ENCODE assay signal across 8 mouse cellular contexts in genomic region chr15:79892213-79892541, GRCm38 (mm10). TPM values are rescaled to one million over a fixed set of nuclear protein-coding genes. Genes with fewer than 3 reads are reported as not detected.
DNase-seq lines count a peak whose midpoint lies in the region; ATAC-seq and TF ChIP-seq lines count a peak whose summit lies in the region.

No protein-coding gene starts in this region.

- no peaks in the 10 kb centered on the region for H3K9me3 ChIP-seq in ES-E14 (ENCODE audit: control insufficient read depth, insufficient read depth, low read depth, low read length)
- H3K9me3 ChIP-seq in forebrain, embryonic 12.5 days, result no peaks in the 10 kb centered on the region

- peak overlapping the region; percentile 51 for H3K4me2 ChIP-seq in forebrain, embryonic 12.5 days

- H3K27me3 ChIP-seq in forebrain, embryonic 12.5 days, result peaks cover 29% of the 10 kb centered on the region

- peak; percentile 17; the same call in 1 of the 2 replicates for ATAC-seq in forebrain, embryonic 12.5 days (ENCODE audit: low FRiP score)
- peak; percentile 63 for ATAC-seq in megakaryocyte-erythroid progenitor cell, adult 5-6 weeks (replicated peaks; ENCODE audit: low FRiP score, low TSS enrichment, poor library complexity, severe bottlenecking)

- in situ Hi-C loops in ES-E14 (cut with MboI; ENCODE audit: low sequenced_read_pairs in 2 of 2, unreplicated experiment in 2 of 2), result no loop called here

- intact Hi-C loops in heart, postnatal 36 days (cut with DNase I), result loop anchor here (5.0 kb wide), 2 partner anchors 190 to 200 kb away; partner anchors contain the start of gene Gtpbp1

- peaks cover 11 to 12% of the 10 kb centered on the region in 2 experiments for H3K4me1 ChIP-seq in ES-E14 (ENCODE audit: control insufficient read depth in 2 of 2, insufficient read depth in 2 of 2, low read length in 2 of 2, poor library complexity in 1 of 2)
- peaks cover 9% of the 10 kb centered on the region for H3K4me1 ChIP-seq in forebrain, embryonic 12.5 days

- H3K9ac ChIP-seq in ES-E14 (ENCODE audit: insufficient read depth, low read depth, low read length, poor library complexity, severe bottlenecking), result peak overlapping the region; percentile 82
- peak overlapping the region; percentile 44; the same call in 1 of the 2 replicates for H3K9ac ChIP-seq in forebrain, embryonic 12.5 days

- peak overlapping the region; percentile 64 to 80 for H3K4me3 ChIP-seq in ES-E14 (ENCODE audit: insufficient read depth in 1 of 2, low read depth in 1 of 2, low read length in 2 of 2, poor library complexity in 1 of 2, severe bottlenecking in 1 of 2)
- peak overlapping the region; percentile 38 for H3K4me3 ChIP-seq in forebrain, embryonic 12.5 days (replicated peaks)

- H3K27ac ChIP-seq in ES-E14 (ENCODE audit: insufficient read depth, low read depth, low read length, poor library complexity, severe bottlenecking), result peak overlapping the region; percentile 81
- no peak overlapping the region for H3K27ac ChIP-seq in forebrain, embryonic 12.5 days

- WGBS in forebrain, embryonic 12.5 days, result 0% methylated on average over 12 of the region's 12 CpGs
- 2% methylated on average over 12 of the region's 12 CpGs for WGBS in large intestine, adult 2 months

- peaks cover 8% of the 10 kb centered on the region; the same call in 1 of the 2 replicates for H3K36me3 ChIP-seq in ES-E14 (ENCODE audit: control insufficient read depth, insufficient read depth, low read length, poor library complexity, severe bottlenecking)
- no peaks in the 10 kb centered on the region for H3K36me3 ChIP-seq in forebrain, embryonic 12.5 days (replicated peaks)

- no peak for DNase-seq in ES-E14 (ENCODE audit: low read depth, low spot score)
- peak; percentile 75 for DNase-seq in adrenal gland, postnatal 10 days
- DNase-seq in heart, postnatal 36 days, result peak; percentile 75 to 81
- DNase-seq in large intestine, adult 2 months (ENCODE audit: low read depth, low spot score), result peak; percentile 61
- peak; percentile 78 to 82 for DNase-seq in spleen, postnatal 10 days (ENCODE audit: low spot score in 2 of 2)
- DNase-seq in right cerebral cortex, adult 18-20 months, result no peak

TF ChIP-seq in ES-E14, 5 proteins besides CTCF, POLR2A, EP300 and RAD21:
- TF ChIP-seq CHD2 (IDR thresholded peaks at IDR 0.05; ENCODE audit: low read depth, low read length) (no peak), HCFC1 (IDR thresholded peaks at IDR 0.05; ENCODE audit: borderline replicate concordance, insufficient read depth, low read length) (no peak), ZC3H11A (IDR thresholded peaks at IDR 0.05; ENCODE audit: borderline replicate concordance, low read depth, low read length) (no peak), MAFK (IDR thresholded peaks at IDR 0.05; ENCODE audit: insufficient read depth, low read depth, low read length) (no peak), ZNF384 (IDR thresholded peaks at IDR 0.05; ENCODE audit: low read depth, low read length) (no peak)

RNA-seq across cellular contexts. Expression of gene Apobec3, which starts 0.7 kb away (rescaled TPM):
- 39.9 and 42.4 TPM in 2 replicates for total RNA-seq in ES-E14 (2012; rRNA removed)
- 10 to 100 TPM; 16.0 to 30.6 TPM for total RNA-seq in adrenal gland, postnatal 10 days (2021)
- 7.4 and 8.4 TPM in 2 replicates for polyA plus RNA-seq in forebrain, embryonic 12.5 days (2016; fragmentation: Nextera tagmentation; extraction: Ambion mirVana)
- total RNA-seq in heart, postnatal 36 days (2021), result 1 to 10 TPM; 7.7 to 7.8 TPM
- 28.3 and 34.3 TPM in 2 replicates for polyA plus RNA-seq in large intestine, adult 2 months (2012; rRNA removed)
- total RNA-seq in megakaryocyte-erythroid progenitor cell, adult 5-6 weeks (2014; fragmentation: Nextera tagmentation), result 243 and 293 TPM in 2 replicates
- total RNA-seq in megakaryocyte-erythroid progenitor cell, adult 5-6 weeks (2017), result 135 and 175 TPM in 2 replicates

RNA-seq across cellular contexts. Expression of gene Cbx6, which starts 57.7 kb away (rescaled TPM):
- 28.2 and 30.1 TPM in 2 replicates for total RNA-seq in ES-E14 (2012; rRNA removed)
- 10 to 100 TPM; 58.8 to 68.4 TPM for total RNA-seq in adrenal gland, postnatal 10 days (2021)
- polyA plus RNA-seq in forebrain, embryonic 12.5 days (2016; fragmentation: Nextera tagmentation; extraction: Ambion mirVana), result 31.1 and 31.5 TPM in 2 replicates
- total RNA-seq in heart, postnatal 36 days (2021), result 10 to 100 TPM; 25.8 to 29.7 TPM
- polyA plus RNA-seq in large intestine, adult 2 months (2012; rRNA removed), result 15.5 and 17.5 TPM in 2 replicates
- total RNA-seq in megakaryocyte-erythroid progenitor cell, adult 5-6 weeks (2014; fragmentation: Nextera tagmentation), result 25.1 and 25.6 TPM in 2 replicates
- total RNA-seq in megakaryocyte-erythroid progenitor cell, adult 5-6 weeks (2017), result 14.4 and 36.7 TPM in 2 replicates

RNA-seq across cellular contexts. Expression of gene Npcd, which starts 58.1 kb away (rescaled TPM):
- 3.4 and 9.3 TPM in 2 replicates for total RNA-seq in ES-E14 (2012; rRNA removed)
- total RNA-seq in adrenal gland, postnatal 10 days (2021), result 1 to 10 TPM; 1.2 to 1.7 TPM
- polyA plus RNA-seq in forebrain, embryonic 12.5 days (2016; fragmentation: Nextera tagmentation; extraction: Ambion mirVana), result 0.87 TPM in 1 of 2 replicates, not detected in the other
- total RNA-seq in heart, postnatal 36 days (2021), result under 1 TPM in 1 of 2 experiments, not detected in 1; 0.30 TPM
- not detected in 2 replicates for polyA plus RNA-seq in large intestine, adult 2 months (2012; rRNA removed)
- total RNA-seq in megakaryocyte-erythroid progenitor cell, adult 5-6 weeks (2014; fragmentation: Nextera tagmentation), result not detected in 2 replicates
- total RNA-seq in megakaryocyte-erythroid progenitor cell, adult 5-6 weeks (2017), result not detected in 2 replicates

Comparison
In these comparisons a context has a peak if more than half of its experiments do, and no peak if none do; other contexts are left out.
1. DNase-seq: peak in adrenal gland, postnatal 10 days (single experiment), heart, postnatal 36 days (2 of 2), large intestine, adult 2 months (single experiment) and spleen, postnatal 10 days (2 of 2); none in ES-E14 (single experiment) and right cerebral cortex, adult 18-20 months (single experiment).